Mouse (Mus musculus) embryonic facial prominence, embryonic 14.5 days (tissue): ENCODE measurements around the gene Kalrn. TPM values are rescaled to one million over a fixed set of nuclear protein-coding genes. Genes with fewer than 3 reads are reported as not detected.

Experiments used
- ATAC-seq: fragments of 200-750 bp; cut with Nextera tagmentation; 2 replicates; pipeline ENCODE4 v1.8.0; 2017; ENCODE audit warnings: low read depth, moderate number of reproducible peaks, moderate TSS enrichment
- DNase-seq: peaks from one replicate; pipeline ENCODE4 v3.0.0-alpha.2; 2015; ENCODE audit warnings: low spot score
- H3K27ac ChIP-seq: fragments of 300-500 bp; sonication (generic); replicated peaks from 2 replicates; pipeline ENCODE4 v1.5.1; 2014; ENCODE audit warnings: low read depth, mild to moderate bottlenecking, low read length, moderate library complexity
- H3K27me3 ChIP-seq: fragments of 300-500 bp; sonication (generic); replicated peaks from 2 replicates; pipeline ENCODE4 v1.6.1; 2014; ENCODE audit warnings: low read length; ENCODE audit not compliant: control insufficient read depth, insufficient read depth
- H3K36me3 ChIP-seq: fragments of 300-500 bp; sonication (generic); 2 replicates; pipeline ENCODE4 v1.6.1; 2014; ENCODE audit warnings: low read length, mixed read lengths; ENCODE audit not compliant: control insufficient read depth, insufficient read depth
- H3K4me1 ChIP-seq: fragments of 300-500 bp; sonication (generic); 2 replicates; pipeline ENCODE4 v1.6.1; 2014; ENCODE audit warnings: antibody characterized with exemption, low read length; ENCODE audit not compliant: control insufficient read depth, insufficient read depth
- H3K4me2 ChIP-seq: fragments of 300-500 bp; sonication (generic); 2 replicates; pipeline ENCODE4 v1.6.1; 2014; ENCODE audit warnings: low read depth, mild to moderate bottlenecking, low read length, moderate library complexity, mixed read lengths
- H3K4me3 ChIP-seq: fragments of 300-500 bp; sonication (generic); 2 replicates; pipeline ENCODE4 v1.5.1; 2014; ENCODE audit warnings: low read depth, mild to moderate bottlenecking, low read length
- H3K9ac ChIP-seq: fragments of 300-500 bp; sonication (generic); 2 replicates; pipeline ENCODE4 v1.6.1; 2014; ENCODE audit warnings: low read depth, mild to moderate bottlenecking, low read length, moderate library complexity, mixed read lengths
- H3K9me3 ChIP-seq: fragments of 300-500 bp; sonication (generic); 2 replicates; pipeline ENCODE4 v1.6.1; 2016; ENCODE audit warnings: low read length; ENCODE audit not compliant: control insufficient read depth
- WGBS: fragments of 180-500 bp; shearing (Covaris S2); extraction: QIAGEN DNeasy Blood & Tissue Kit; methylation state at CpG from one replicate; pipeline ENCODE4 v1.1.7; 2014; 5-methylcytosine and 5-hydroxymethylcytosine counted together
- polyA plus RNA-seq: library from polyadenylated mRNA; unstranded; fragments of >200 nt; fragmentation: Nextera tagmentation; extraction: Ambion mirVana; gene quantifications from 2 replicates; pipeline ENCODE4 v1.2.1, GENCODE M21; 2014

The Kalrn gene
- polyA plus RNA-seq, 1 experiment from 2014 or later, result 12.2 TPM

DNA sequence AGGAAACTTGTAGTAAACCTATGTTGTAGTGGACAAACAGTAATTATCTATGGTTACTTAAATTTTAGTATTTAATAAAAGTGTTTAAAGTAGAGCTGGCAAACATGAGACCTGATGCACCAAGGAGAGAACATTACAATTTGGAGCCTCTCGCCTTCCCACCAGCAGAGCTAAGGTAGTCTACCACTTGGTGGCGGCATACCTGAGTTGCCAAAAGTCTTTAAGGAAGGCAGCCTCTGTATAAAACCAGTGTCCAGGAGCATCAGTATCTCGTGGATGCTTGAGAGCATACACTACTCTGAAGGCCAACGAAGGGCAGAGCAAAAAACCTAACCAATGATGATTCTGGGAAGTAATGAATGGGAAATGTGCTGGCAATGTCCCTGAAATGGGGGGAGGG is 199.8 kb downstream of the Kalrn start:
- Histone ChIP-seq H3K27ac (no peak overlapping the region), H3K27me3 (no peaks in the 10 kb centered on the region), H3K9ac (no peak overlapping the region), H3K4me3 (no peak overlapping the region), H3K36me3 (no peaks in the 10 kb centered on the region), H3K9me3 (no peaks in the 10 kb centered on the region), H3K4me1 (0 out of 2 replicates have a peak, but pooled peaks cover 2% of the 10 kb centered on the region), H3K4me2 (no peak overlapping the region)
- DNase-seq (no peak), ATAC-seq (no peak)
- WGBS, result 59% methylated on average over 4 of the region's 4 CpGs

GRCm38 (mm10) chr16:34372103-34372741 is 201.1 kb downstream of the Kalrn start:
- H3K4me3 ChIP-seq, result no peak overlapping the region
- H3K4me1 ChIP-seq, result 0 out of 2 replicates have a peak, but pooled peaks cover 2% of the 10 kb centered on the region
- no peak overlapping the region for H3K9ac ChIP-seq
- DNase-seq (no peak), ATAC-seq (no peak)
- no peak overlapping the region for H3K4me2 ChIP-seq
- no peaks in the 10 kb centered on the region for H3K36me3 ChIP-seq
- 64% methylated on average over 15 of the region's 15 CpGs for WGBS
- no peaks in the 10 kb centered on the region for H3K27me3 ChIP-seq
- no peak overlapping the region for H3K27ac ChIP-seq
- no peaks in the 10 kb centered on the region for H3K9me3 ChIP-seq

DNA sequence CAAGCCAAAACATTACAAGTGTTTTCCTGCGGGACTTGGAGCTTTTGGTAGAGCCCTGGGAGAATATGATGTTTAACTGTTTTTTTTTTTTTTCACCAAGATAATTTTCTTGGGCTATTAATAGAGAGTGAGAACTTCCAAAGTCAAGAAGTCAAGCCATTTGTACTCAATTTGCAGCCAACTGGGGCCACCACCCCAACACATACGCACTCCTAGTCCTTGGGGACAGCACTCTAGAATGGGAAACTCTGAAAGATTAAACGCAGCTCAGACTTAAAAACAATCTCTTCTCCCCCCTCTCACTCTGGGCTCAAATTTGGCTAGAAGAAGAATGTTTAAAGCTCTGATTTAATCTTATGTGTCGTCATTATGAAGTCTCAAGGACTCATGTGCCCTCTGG is 214.1 kb downstream of the Kalrn start:
- no peaks in the 10 kb centered on the region for H3K9me3 ChIP-seq
- ATAC-seq, result no peak
- 70% methylated on average over 4 of the region's 4 CpGs for WGBS
- no peak overlapping the region for H3K27ac ChIP-seq
- H3K27me3 ChIP-seq, result no peaks in the 10 kb centered on the region
- no peak overlapping the region for H3K9ac ChIP-seq
- no peak overlapping the region for H3K4me3 ChIP-seq
- no peaks in the 10 kb centered on the region for H3K4me1 ChIP-seq
- no peak overlapping the region for H3K4me2 ChIP-seq
- no peak for DNase-seq
- peaks cover 11% of the 10 kb centered on the region for H3K36me3 ChIP-seq

DNA sequence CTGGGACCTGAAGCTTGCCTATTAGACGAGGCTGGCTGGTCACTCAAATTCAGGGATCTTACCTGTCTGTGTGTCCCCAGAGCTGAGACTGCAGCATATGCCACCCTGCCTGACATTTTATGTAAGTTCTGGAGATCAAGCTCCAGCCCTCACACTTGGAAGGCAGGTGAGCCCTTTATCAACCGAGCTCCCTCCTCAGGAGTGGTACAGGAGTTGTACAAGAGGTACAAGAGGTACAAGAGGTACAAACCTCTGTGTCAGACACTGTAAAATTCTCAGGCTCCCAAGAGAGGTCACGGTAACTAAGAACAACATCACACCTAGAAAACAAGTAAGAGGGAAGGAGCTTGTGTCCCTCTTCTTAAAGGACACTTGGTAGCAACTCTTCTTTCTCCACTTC is 217.8 kb downstream of the Kalrn start:
- Histone ChIP-seq H3K4me3 (no peak overlapping the region), H3K9ac (no peak overlapping the region), H3K27ac (no peak overlapping the region), H3K9me3 (no peaks in the 10 kb centered on the region), H3K36me3 (peaks cover 9% of the 10 kb centered on the region), H3K4me1 (no peaks in the 10 kb centered on the region), H3K27me3 (no peaks in the 10 kb centered on the region), H3K4me2 (no peak overlapping the region)
- 89% methylated on average over 3 of the region's 3 CpGs for WGBS
- DNase-seq (no peak), ATAC-seq (no peak)

- no peak overlapping the region for H3K9ac ChIP-seq
- no peaks in the 10 kb centered on the region for H3K4me1 ChIP-seq
- H3K4me2 ChIP-seq, result no peak overlapping the region
- 71% methylated on average over 3 of the region's 3 CpGs for WGBS
- ATAC-seq (no peak), DNase-seq (no peak)
- no peaks in the 10 kb centered on the region for H3K27me3 ChIP-seq
- no peak overlapping the region for H3K4me3 ChIP-seq
- no peak overlapping the region for H3K27ac ChIP-seq
- H3K36me3 ChIP-seq, result 0 out of 2 replicates have a peak, but pooled peaks cover 6% of the 10 kb centered on the region
- no peaks in the 10 kb centered on the region for H3K9me3 ChIP-seq
Measured at GRCm38 (mm10) chr16:34354042-34354441, 219.3 kb downstream of the Kalrn start.

- Histone ChIP-seq H3K27ac (no peak overlapping the region), H3K4me1 (0 out of 2 replicates have a peak, but pooled peaks cover 3% of the 10 kb centered on the region), H3K4me3 (no peak overlapping the region), H3K9ac (no peak overlapping the region), H3K36me3 (0 out of 2 replicates have a peak, but pooled peaks cover 6% of the 10 kb centered on the region), H3K9me3 (no peaks in the 10 kb centered on the region), H3K4me2 (no peak overlapping the region), H3K27me3 (no peaks in the 10 kb centered on the region)
- no peak for ATAC-seq
- no peak for DNase-seq
- WGBS, result 28% methylated on average over 6 of the region's 6 CpGs
Measured at GRCm38 (mm10) chr16:34352747-34353146, 220.6 kb downstream of the Kalrn start.

DNA sequence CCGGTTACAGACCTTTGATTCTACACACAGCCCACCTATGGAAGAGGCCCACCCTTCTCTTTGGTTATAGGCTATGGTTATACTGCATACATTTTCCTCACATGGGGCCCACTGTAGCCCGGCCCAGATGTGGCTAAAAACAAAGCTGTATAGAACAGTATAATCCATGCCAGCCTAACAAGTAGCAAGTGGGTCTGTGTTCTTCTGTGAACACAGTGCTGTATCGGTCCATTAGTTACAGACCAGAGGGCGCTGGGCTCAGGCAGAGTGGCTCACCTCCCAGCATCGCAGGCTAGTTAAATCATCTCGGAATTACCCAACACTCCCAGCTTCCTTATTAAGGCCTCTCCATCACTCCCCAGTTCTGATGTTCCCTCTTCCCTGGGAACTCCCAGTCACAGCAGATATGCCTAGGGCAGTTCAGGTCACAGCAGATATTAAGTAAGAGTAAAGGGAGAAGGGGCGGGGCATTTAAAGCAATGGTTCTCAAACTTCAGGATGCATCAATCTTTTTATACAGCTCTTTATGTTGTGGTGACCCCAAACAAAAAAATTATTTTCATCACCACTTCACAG is 221.7 kb downstream of the Kalrn start:
- no peak for ATAC-seq
- 78% methylated on average over 7 of the region's 7 CpGs for WGBS
- Histone ChIP-seq H3K27me3 (no peaks in the 10 kb centered on the region), H3K4me2 (no peak overlapping the region), H3K4me3 (no peak overlapping the region), H3K9ac (no peak overlapping the region), H3K36me3 (0 out of 2 replicates have a peak, but pooled peaks cover under 1% of the 10 kb centered on the region), H3K9me3 (no peaks in the 10 kb centered on the region), H3K4me1 (0 out of 2 replicates have a peak, but pooled peaks cover 3% of the 10 kb centered on the region), H3K27ac (no peak overlapping the region)
- DNase-seq, result no peak

GRCm38 (mm10) chr16:34347574-34347973 is 225.8 kb downstream of the Kalrn start:
- no peaks in the 10 kb centered on the region for H3K36me3 ChIP-seq
- H3K4me2 ChIP-seq, result no peak overlapping the region
- 0 out of 2 replicates have a peak, but pooled peaks cover 3% of the 10 kb centered on the region for H3K4me1 ChIP-seq
- no peak overlapping the region for H3K4me3 ChIP-seq
- ATAC-seq (no peak), DNase-seq (no peak)
- WGBS, result 48% methylated on average over 10 of the region's 10 CpGs
- no peak overlapping the region for H3K9ac ChIP-seq
- H3K9me3 ChIP-seq, result no peaks in the 10 kb centered on the region
- H3K27me3 ChIP-seq, result no peaks in the 10 kb centered on the region
- H3K27ac ChIP-seq, result no peak overlapping the region
